Mouse (Mus musculus) lung, adult 2 months (tissue): ENCODE data around the gene Fam83c.
"Not testable (repeated sequence)": the region's sequence is repeated elsewhere in the genome, so short reads cannot be mapped to it uniquely, and the experiment has no call there.

Experiments used
- CTCF ChIP-seq: fragments of 200-500 bp; IDR thresholded peaks from 2 replicates; pipeline ENCODE4 v1.5.1; 2011; ENCODE audit warnings: mild to moderate bottlenecking, low read length, control low read depth; ENCODE audit not compliant: insufficient read depth
- POLR2A ChIP-seq: fragments of 200-500 bp; IDR thresholded peaks from 2 replicates; pipeline ENCODE4 v1.6.1; 2011; ENCODE audit warnings: low read depth, mild to moderate bottlenecking, control low read depth, low read length, borderline replicate concordance; ENCODE audit errors: extremely low read depth

DNA sequence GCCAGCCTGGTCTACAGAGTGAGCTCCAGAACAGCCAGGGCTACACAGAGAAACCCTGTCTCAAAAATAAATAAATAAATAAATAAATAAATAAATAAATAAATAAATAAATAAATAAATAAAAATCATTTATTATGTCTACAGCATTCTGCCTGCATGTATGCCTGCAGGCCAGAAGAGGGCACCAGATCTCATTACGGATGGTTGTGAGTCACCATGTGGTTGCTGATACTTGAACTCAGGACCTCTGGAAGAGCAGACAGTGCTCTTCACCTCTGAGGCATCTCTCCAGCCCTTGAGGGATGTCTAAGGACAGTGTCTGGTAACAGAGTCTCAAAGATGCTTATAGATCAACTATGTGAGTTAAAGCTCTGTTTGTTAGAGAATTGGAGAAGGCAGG is 2.6 kb downstream of the Fam83c start:
- peak; percentile 20; the same call in 1 of the 2 replicates for TF ChIP-seq CTCF
- TF ChIP-seq POLR2A: not testable (repeated sequence)
